Mouse (Mus musculus): ENCODE data around the gene Fstl4.

- TF ChIP-seq GATA1 (IDR thresholded peaks at IDR 0.05; ENCODE audit: borderline replicate concordance, low read length) (no peak), FLI1 (IDR thresholded peaks at IDR 0.05; ENCODE audit: low read length) (no peak)
These were observed 20.5 kb upstream of the Fstl4 start for GRCm38 (mm10) chr11:52743956-52744355.

Measured in megakaryocyte, embryonic 14.5 days (primary cell).